Mouse (Mus musculus): ENCODE results near the gene Pld2.

- no peak for TF ChIP-seq CTCF (conservative IDR thresholded peaks at IDR 0.05; ENCODE audit: low read length)
- TF ChIP-seq NANOG (IDR thresholded peaks at IDR 0.05; ENCODE audit: borderline replicate concordance, low read length) = no peak
These were observed 56.2 kb downstream of the Pld2 start for GRCm38 (mm10) chr11:70596094-70596493.
